Mouse (Mus musculus) embryo, embryonic 11 days (tissue): ENCODE data around the gene Nr6a1.

Experiments used
- DNase-seq: peaks from one replicate; pipeline ENCODE4 v3.0.0-alpha.2; 2015

The Nr6a1 gene

DNA sequence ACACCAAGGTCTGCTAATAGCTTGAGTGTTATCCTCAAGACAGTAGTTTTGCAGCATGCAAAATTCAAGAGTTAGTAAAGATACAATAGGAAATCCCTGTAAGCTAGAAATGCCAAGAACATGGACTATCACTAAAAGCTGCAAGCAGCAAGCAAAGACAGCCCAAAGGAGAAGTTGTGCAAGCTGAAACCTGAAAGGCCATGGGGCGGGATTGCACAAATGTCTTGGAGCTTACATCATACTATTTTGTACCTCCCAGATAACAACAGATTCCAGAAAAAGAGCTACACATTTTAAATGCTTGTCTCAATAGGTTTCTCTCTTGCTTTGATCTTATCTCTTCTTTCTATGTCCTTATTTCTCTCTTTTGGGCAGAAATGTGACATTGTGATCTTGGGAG lies 60.8 kb downstream of the Nr6a1 start:
- DNase-seq: no peak

DNA sequence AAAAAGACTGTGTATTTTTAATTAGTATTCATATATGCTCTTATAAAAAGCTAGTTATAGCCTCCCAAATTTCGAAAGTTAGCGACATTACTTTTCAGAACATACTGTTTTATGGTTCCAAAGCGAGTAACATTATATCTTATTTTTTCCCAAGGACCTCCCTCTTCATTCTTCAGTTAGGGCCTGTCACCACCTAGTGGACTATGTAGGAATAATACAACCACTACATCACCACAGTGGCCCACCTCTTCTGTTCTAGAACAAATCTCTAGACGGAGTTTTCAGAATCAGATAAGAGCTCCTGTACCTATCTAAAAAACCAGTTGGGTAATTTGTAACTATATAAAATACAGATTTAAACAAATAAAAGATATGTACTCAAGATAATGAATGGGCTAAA lies 63.5 kb downstream of the Nr6a1 start:
- peak; percentile 59 for DNase-seq

DNA sequence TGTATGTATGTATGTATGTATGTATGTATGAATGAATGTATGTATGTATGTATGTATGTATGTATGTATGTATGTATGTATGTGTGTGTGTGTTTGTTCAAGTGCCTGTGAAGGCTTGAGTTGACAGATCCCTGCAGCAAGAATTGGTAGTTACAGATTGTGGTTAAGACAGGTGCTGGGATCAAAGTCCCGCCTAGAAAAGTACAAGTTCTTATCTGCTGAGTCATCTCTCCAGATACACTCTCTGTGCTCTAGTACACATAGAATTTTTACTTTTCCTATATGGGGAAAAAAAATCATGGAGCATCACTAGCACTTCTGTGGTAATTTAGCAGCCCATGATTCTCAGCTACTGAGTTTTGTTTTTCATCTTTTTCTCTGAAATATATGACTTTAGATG lies 75.7 kb downstream of the Nr6a1 start:
- no peak for DNase-seq

DNA sequence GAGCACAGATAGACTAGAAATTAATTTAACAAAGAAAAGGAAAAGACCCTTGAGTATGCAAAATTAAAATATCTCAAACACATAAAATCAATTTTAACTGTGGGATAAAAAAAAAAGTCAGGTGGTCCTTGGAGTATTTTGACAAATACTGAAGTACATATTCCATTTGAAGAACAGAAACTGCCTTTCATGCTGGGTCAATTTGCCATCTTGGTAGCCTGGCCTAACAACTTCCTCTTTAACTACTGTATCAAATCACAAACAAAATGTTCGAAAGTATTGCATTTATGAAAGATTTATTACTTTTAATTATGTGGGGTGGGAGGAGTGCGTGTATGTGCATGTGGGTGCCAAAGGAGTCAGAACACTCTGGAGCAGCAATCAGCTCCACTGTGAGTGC lies 81.2 kb downstream of the Nr6a1 start:
- no peak for DNase-seq

DNA sequence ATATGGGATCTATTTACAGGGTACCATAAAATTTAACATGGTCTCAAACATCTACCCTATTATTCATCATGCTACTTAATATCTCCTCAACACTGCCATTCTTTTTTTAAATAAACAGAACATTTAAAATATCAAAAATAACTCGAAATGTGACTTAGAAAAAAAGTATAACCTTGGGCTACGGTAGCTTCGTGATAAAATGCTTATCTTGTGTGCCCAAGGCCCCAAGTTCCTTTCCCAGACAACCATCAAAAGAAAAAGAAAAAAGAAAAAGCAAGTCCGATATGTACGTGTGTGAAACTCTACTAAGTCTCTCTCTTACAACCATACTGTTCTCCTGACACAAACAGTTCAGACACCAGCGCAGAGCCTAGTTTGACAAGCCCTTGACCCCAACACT lies 92.0 kb downstream of the Nr6a1 start:
- DNase-seq: no peak

DNA sequence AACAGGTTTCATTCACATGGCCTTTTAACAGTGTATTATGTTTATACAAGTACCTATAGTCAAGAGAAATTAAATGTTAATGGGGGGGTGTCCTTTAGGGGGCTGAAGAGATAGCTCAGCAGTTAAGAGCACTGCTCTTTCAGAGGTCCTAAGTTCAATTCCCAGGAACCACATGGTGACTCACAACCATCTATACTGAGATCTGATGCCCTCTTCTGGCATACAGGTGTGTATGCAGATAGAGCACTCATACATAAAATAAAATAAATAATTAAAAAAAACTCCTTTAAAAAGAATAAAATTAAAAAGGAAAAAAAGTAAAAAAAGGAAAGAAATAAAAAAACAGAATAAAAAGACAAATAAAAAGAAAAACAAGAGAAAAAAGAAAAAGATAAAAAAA lies 95.5 kb downstream of the Nr6a1 start:
- no peak for DNase-seq

DNA sequence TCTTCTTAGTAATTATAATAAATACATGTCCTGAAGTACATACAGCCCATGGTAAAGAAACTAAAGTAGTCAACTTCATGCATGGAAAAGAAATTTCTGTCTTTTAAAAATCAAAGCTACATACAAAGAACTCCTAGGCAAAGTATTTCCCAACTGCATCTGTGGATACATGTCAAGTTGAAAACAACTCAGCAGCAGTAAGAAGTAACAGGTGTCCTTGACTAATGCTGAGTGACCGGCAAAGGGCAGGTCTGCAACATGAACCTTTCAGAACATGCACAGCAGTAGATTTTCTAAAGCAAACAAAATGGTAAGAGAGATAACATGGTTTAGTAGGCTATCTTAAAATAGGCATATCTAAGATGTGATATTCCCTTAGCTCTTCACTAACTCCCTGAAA lies 98.0 kb downstream of the Nr6a1 start:
- no peak for DNase-seq

DNA sequence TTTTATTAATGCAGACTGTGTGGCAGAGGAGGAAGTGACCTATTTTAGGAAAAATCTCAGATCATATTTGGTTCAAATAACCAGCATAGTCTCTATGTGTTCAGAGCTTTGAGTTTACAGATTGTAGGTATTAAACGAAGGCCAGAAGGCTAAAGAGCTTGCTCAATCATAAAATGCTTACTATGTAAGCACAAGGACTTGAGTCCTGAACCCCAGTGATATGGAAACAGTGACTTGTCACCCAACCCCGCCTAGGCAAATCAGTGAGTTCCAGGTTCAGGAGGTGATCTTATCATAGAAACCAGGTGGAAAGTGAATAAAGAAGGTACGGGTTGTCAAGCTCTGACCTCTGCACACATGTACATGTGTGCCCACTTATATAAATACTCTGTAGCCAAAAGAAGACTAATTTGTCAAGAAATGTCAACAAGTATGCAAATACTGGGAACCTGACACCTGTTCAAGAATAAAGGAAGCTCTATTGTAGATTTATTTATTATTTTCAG lies 99.6 kb downstream of the Nr6a1 start:
- DNase-seq: no peak

DNA sequence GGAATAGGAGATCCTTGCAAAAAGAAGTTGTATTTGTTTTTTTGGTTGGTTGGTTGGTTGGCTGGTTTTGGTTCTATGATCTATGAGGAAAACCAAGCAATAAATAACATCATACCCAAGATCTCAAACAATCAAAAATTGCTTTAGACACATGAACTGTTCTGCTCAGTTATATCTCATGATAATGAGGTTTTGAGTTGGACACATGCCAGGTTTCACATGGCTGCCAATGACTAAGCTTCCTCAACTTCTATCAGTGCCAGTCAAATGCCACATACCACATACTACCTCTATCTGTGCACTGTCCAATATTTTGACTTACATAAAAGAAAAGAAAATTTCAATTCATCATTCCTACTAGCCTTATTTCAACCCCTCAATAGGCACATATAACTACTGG lies 101.3 kb downstream of the Nr6a1 start:
- DNase-seq: peak; percentile 14

DNA sequence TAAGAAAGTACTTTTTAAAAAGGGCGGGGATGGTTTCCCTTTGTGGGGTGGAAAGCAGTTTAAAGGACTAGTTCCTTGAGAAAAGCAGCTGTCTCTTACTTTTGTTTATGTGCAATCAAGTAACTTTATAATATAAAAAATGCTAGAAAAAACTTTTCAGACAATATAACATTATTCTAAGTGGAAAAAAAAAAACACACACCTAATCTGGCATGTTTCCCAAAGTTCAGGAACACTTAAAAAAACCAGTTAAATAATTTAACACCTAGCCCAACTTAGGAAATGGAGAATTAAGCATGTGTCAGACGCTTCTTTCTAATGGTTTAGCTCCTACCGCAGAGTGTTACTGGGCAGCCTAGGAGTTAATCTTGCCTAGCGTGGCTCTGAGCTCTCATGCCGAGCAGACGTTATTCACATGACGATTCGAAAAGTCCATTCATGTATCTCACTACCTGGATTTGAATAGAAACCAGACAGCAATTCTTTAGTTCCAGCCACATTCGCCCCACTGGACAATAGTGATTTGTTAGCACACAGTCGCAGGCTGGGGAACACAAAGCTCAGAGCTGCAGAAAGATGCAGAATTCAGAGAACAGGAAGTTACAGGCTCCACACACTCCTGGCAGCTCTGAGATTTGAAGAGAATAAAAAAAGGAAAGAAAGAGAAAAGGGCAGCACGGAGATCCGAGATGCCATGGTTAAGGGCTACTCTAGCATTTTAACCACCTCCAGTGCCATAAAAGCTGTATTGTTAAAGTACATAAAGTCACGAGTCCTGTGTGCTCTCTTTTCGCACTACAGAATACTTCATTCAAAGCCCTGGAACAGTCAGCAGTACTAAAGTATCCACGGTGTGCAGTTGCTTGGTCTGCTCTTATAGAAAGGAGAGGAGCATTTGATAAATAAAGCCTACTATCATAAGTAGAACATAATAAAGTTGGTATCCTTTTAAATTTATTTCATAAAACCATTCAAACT lies 102.4 kb downstream of the Nr6a1 start:
- DNase-seq: peak; percentile 83

DNA sequence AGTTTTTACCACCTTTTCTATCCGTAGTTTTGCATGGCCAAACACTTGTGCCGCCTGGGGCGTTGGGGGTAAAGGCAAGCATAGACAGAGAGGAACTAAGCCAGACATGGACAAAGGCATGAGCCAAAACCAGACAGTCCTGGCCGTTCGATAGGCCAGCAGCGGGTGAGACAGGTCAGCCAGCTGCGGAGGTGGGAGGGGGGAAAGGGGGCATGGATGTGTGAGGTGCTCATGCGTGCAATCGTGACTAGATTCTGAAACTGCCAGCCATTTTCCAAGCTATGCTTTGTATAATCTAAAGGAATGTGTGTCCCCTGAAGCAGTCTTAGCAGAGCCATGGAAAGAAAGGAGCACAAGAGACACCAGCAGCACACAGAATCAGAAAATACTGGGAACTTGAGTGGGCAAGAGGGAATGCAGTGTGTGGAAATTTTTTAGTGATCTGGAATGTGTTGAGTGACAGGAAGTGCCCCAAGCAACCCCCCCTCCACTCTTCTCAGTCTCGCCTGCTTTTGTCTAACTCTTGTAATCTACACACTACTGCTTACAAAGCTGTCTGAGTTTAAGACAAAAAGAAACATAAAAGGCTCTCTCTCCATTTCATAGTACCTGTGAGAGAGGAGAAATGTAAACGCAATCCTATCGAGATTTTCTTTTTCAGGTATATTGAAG lies 103.4 kb downstream of the Nr6a1 start:
- DNase-seq: peak; percentile 91

DNA sequence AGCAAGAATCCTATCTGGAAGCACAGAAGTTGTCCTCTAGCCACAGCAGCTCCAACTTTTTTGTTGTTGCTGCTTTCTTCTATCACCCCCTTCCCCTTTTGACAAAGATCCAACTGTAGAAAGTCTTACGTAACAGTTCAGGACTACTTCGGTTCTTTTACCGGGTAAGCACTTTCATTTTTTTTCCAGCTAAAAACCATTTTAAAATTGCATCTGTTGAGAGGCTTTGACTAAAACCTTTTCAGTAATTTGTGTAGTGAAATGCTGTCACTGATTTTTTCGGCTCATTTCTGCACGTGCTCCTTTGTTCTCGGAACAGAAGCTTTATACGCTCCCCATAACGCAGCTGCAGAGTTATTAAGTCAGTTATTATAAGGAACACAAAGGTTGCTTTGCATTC lies 104.1 kb downstream of the Nr6a1 start:
- DNase-seq: no peak

DNA sequence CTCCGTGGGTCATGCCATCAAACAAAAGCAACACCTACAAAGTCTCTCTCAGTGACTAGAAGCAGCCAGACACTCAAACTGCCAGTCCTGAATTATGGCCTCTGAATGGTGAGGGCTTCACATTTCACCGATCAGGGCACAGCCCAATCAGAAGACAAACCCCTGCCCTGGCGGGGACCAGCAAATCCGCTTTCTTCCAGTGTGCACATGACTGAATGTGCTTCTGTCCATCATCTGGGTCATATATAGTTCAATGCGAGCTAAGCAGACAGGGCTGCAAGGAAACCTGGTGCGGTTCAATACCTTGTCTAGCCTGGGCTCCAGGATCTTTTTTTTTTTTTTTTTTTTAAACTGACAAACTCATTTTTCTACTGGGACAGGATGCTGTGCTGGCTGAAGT lies 104.5 kb downstream of the Nr6a1 start:
- peak; percentile 93 for DNase-seq

DNA sequence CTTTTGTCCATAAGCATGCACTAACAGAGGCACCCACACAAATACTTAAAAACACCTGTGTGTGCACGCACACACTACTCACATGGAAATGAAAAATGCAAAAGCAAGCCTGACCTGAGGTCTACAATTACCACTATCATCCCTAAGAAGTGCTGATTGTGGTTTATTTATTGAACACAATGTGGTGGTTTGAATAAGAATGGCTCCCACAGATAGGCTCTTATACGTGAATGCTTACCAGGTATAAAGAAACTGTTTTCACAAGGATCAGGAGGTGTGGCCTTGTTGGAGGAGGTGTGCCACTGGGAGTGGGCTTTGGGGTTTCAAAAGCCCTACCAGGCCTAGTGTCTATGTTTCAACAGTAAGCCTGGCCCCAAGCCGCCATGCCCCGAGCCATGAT lies 110.0 kb downstream of the Nr6a1 start:
- DNase-seq: no peak

DNA sequence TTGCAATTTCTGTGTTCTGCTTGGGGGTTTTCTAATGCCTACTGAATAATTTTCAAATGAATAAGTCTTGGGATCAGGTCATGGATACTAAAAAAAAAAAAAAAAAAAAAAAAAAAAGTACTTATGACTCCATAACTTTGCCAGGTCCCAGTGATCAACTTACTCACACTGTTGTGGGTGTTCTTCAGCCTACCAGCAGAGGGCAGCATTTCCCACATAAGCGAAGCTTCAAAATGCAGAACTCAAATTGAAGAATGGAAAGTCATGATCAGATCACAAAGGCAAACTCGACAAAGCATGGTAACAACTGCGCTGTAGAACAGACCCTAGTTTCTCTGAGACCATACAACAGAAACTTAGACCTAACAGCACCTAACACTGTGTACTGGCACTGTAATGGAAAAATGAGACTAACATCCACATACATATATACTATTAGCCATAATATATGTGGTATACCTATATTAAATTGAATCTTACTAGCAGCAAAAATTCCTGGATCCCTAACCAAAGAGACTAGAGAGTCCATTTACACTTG lies 130.3 kb downstream of the Nr6a1 start:
- peak; percentile 82 for DNase-seq

DNA sequence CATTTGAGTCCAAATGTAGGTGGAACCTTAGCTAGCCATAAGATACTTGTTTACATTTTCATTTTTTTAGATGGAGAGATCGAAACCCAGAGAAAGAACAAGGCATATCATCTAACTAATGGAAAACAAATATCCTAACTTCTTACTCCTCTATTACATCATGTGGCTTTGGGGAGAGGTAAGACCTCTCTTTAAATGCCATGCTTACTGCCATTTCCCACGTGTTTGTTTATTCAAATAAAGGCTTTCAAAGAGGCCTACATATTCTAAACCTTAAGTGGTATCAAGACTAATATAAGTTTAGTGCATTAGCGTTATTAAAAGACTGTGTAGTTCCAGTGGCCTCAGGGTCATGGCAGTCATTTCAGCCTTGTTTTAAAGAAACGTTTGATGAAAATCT lies 140.2 kb downstream of the Nr6a1 start:
- DNase-seq: no peak

DNA sequence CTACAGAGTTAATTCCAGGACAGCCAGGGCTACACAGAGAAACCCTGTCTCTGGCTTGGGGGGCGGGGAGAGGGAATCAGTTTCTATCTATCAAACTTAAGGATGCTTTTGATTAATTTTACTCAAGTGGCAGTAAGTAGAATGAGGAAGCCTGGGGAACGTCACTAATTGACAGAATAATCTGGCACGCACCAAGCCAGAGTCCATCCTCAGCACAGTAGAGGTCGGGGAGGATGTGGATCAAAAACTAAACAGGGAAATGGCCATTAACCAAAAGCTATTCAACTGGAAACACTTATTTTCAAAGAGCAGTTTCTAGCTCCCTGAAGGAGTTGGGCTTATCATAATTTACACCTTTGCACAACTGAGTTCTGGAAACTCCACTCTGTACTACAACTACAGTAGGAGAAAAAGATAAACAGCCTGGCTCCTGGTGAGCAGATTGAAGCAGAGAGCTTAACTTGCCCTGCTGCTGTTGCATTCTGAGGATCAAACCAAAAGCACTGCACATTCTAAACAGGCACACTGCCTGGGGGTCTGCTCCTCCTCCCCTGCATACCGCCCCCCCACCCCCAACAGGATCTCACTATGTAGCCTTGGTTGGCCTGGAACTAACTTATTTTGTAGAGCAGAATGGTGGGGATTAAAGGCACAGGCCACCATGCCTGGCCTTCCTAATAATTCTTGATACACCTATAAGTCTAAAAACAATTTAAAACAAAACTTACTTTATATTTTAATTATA lies 141.1 kb downstream of the Nr6a1 start:
- DNase-seq: peak; percentile 38

DNA sequence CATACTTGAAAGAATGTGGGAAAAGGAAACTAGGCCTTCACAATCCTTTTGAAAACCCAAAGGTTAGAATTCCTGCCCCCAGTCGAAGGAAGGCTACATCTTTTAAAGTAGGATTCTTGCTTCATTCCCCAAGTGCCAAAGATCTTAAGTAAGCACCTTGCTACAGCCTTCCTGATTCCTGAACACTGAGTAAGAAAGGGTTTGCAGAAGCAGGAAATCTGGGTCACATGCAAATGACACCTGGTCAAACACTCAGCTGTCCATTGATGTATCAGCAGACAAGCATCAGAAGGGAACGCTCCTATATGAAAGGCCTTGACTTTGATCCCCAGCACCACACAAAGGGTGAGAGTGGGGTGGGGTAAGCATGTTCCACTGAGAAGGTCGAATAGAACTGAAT lies 142.4 kb downstream of the Nr6a1 start:
- peak; percentile 7 for DNase-seq

DNA sequence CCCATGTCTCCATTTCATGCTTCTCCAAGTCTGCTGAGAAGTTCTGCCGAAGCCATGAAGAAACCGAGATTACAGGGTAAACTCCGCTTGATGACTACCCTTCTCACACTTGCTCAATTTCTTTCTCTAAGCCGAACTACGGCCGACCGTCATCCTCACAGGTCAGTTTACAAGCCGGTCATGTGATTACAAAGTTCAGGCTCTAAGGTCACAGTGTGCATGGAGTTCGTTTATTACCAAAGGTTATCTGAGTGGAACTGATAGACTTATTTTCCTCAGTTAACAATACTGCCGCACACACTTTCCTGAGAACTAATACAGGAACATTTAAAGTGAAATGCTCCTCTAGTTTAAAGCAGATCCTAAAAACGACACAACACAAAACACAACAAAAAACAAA lies 143.1 kb downstream of the Nr6a1 start:
- DNase-seq: peak; percentile 64

DNA sequence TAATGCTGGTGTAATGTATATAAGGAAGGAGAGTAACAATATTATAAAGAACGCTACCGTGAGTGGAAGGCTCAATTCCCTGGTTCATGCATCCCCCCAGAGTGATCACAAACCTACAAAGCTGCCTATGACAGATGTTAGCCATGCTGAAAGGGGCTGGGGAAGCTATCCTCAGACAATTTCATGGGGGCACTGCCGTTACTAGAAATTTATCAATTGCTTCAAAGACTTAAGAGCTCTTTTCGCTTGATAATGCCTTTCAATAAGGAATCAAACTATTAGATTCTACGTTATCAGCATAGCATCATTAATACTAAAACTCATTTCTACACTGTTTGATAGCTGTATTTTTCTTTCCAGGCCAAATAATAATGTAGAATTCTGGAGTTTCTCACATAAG lies 144.1 kb downstream of the Nr6a1 start:
- peak; percentile 29 for DNase-seq

DNA sequence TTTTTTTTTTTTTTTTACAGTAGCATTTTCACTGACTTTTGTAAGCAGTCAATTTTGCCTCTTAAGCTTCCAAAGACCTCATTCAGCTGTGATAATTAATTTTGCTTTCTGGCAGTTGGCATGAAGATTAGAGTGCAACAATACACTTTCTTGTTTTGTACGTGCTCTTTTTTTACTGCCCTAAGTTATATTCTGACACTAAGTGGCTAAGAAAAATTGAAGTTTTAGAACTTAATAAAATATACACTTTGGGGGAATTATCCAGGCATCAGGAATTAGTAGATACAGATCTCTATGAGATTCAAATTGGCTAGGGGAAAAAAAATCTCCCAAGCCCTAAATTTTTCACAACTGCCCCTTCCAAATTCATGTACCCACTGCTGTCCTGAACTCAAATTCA lies 144.8 kb downstream of the Nr6a1 start:
- no peak for DNase-seq

DNA sequence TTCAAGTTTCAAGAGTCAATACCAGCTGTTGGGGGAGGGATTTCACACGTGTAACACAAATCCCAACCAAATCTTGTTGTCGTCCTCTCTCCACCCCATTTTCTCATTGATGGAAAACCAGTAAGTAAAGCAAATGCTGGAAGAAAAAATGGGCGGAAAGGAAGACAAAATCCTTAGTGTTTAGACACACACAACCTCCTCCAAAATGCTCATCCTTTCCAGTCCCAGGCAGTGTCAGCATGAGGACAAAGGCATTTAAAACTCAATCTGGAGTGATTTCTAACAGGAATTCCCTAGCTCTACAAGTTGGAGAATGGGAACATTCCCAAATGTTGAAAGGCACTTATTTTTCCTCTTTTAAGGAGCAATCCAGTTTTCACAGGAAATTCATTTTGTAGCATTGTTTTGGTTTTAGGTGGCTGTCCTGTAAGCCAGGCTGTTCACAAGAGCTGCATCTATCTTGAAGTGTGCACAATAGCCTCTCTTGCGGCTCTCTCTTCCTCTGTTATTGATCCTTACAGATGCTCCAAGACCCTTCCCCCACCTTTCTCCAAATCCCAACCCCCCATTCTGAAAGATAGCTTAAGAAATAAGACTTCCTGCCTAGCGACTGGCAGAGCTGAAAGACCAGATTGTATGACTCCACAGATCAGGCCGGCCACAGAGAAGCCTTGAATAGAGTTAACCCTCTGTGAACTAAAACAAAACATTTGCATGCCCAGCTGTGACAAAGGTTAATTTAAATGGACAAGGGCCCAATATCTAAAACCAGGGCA lies 145.4 kb downstream of the Nr6a1 start:
- peak; percentile 86 for DNase-seq
